Mouse (Mus musculus) spleen, adult 2 months (tissue): ENCODE measurements around the gene Clip3. TPM values are rescaled to one million over a fixed set of nuclear protein-coding genes. Genes with fewer than 3 reads are reported as not detected.

Experiments
- DNase-seq, 2 experiments: peaks; one replicate each; pipeline versions ENCODE4 v3.0.0 to v3.0.0-alpha.2; 2012 to 2021; ENCODE audit warnings: low spot score in 2 of 2, low read depth in 1 of 2
- H3K27ac ChIP-seq: fragments of 200-500 bp; 2 replicates; pipeline ENCODE4 v1.5.1; 2012; ENCODE audit warnings: low read length, inconsistent platforms; ENCODE audit not compliant: insufficient read depth
- H3K27me3 ChIP-seq: fragments of 200-500 bp; 2 replicates; pipeline ENCODE4 v1.6.1; 2012; ENCODE audit warnings: mild to moderate bottlenecking, moderate library complexity, low read length, inconsistent platforms; ENCODE audit not compliant: control insufficient read depth, insufficient read depth
- H3K36me3 ChIP-seq: fragments of 200-500 bp; 2 replicates; pipeline ENCODE4 v1.6.1; 2012; ENCODE audit warnings: mild to moderate bottlenecking, low read length, inconsistent platforms; ENCODE audit not compliant: control insufficient read depth, insufficient read depth
- H3K4me1 ChIP-seq: fragments of 200-500 bp; 2 replicates; pipeline ENCODE4 v1.6.1; 2011; ENCODE audit warnings: inconsistent platforms; ENCODE audit not compliant: control insufficient read depth, insufficient read depth, insufficient read length
- H3K4me3 ChIP-seq: fragments of 200-500 bp; 2 replicates; pipeline ENCODE4 v1.5.1; 2011; ENCODE audit warnings: mild to moderate bottlenecking, inconsistent platforms; ENCODE audit not compliant: insufficient read depth, insufficient read length; ENCODE audit errors: extremely low read depth
- CTCF ChIP-seq: fragments of 200-500 bp; IDR thresholded peaks from 2 replicates; pipeline ENCODE4 v1.5.1; 2011; ENCODE audit warnings: mild to moderate bottlenecking, inconsistent platforms; ENCODE audit not compliant: insufficient read depth, insufficient read length, insufficient replicate concordance; ENCODE audit errors: extremely low read depth
- POLR2A ChIP-seq: fragments of 200-500 bp; IDR thresholded peaks from 2 replicates; pipeline ENCODE4 v1.6.1; 2011; ENCODE audit warnings: low read depth, low read length, inconsistent platforms
- WGBS: fragments of 180-500 bp; shearing (Covaris S2); methylation state at CpG from one replicate; pipeline ENCODE4 v1.1.7; 2018; 5-methylcytosine and 5-hydroxymethylcytosine counted together
- polyA plus RNA-seq: library from polyadenylated mRNA; depleted of rRNA; stranded (reverse); fragments of >200 nt; gene quantifications from 2 replicates; pipeline ENCODE4 v1.2.3, GENCODE M21; 2012

The Clip3 gene
- polyA plus RNA-seq, 1 experiment, result 10.0 TPM

- DNase-seq, result no peak
- no peak for TF ChIP-seq CTCF
- TF ChIP-seq POLR2A, result no peak
- H3K36me3 ChIP-seq, result no peaks in the 10 kb centered on the region
- no peak overlapping the region for H3K27ac ChIP-seq
- no peaks in the 10 kb centered on the region for H3K4me1 ChIP-seq
- H3K4me3 ChIP-seq, result no peak overlapping the region
- no peaks in the 10 kb centered on the region for H3K27me3 ChIP-seq
- 71% methylated on average over 10 of the region's 10 CpGs for WGBS
Measured at GRCm38 (mm10) chr7:30295103-30295502, 3.6 kb downstream of the Clip3 start.

GRCm38 (mm10) chr7:30296816-30297215 lies 5.3 kb downstream of the Clip3 start:
- H3K4me3 ChIP-seq, result no peak overlapping the region
- 85% methylated on average over 15 of the region's 15 CpGs for WGBS

GRCm38 (mm10) chr7:30297266-30297665 lies 5.7 kb downstream of the Clip3 start:
- DNase-seq, result no peak
- H3K27ac ChIP-seq, result no peak overlapping the region
- no peaks in the 10 kb centered on the region for H3K36me3 ChIP-seq
- no peak overlapping the region for H3K4me3 ChIP-seq
- H3K27me3 ChIP-seq, result no peaks in the 10 kb centered on the region
- WGBS, result 88% methylated on average over 16 of the region's 16 CpGs
- TF ChIP-seq POLR2A (no peak), CTCF (no peak)
- no peaks in the 10 kb centered on the region for H3K4me1 ChIP-seq

More at GRCm38 (mm10) chr7:30296816-30297215, 5.3 kb downstream of the Clip3 start:
- DNase-seq, result no peak
- Histone ChIP-seq H3K27ac (no peak overlapping the region), H3K36me3 (no peaks in the 10 kb centered on the region), H3K27me3 (no peaks in the 10 kb centered on the region), H3K4me1 (no peaks in the 10 kb centered on the region)
- TF ChIP-seq POLR2A (no peak), CTCF (no peak)

- TF ChIP-seq CTCF (peak; percentile 35; the same call in 1 of the 2 replicates), POLR2A (no peak)
- no peaks in the 10 kb centered on the region for H3K36me3 ChIP-seq
- no peaks in the 10 kb centered on the region for H3K4me1 ChIP-seq
- H3K4me3 ChIP-seq, result no peak overlapping the region
- DNase-seq, result peak in 1 of 2 experiments; percentile 25
- 66% methylated on average over 3 of the region's 3 CpGs for WGBS
- no peaks in the 10 kb centered on the region for H3K27me3 ChIP-seq
- no peak overlapping the region for H3K27ac ChIP-seq
Measured at GRCm38 (mm10) chr7:30300914-30301313, 9.4 kb downstream of the Clip3 start.

GRCm38 (mm10) chr7:30306083-30306779 lies 14.7 kb downstream of the Clip3 start:
- no peak for DNase-seq
- no peaks in the 10 kb centered on the region for H3K36me3 ChIP-seq
- peaks cover 3% of the 10 kb centered on the region; the same call in 1 of the 2 replicates for H3K4me1 ChIP-seq
- no peaks in the 10 kb centered on the region for H3K27me3 ChIP-seq
- no peak overlapping the region for H3K27ac ChIP-seq
- no peak overlapping the region for H3K4me3 ChIP-seq
- TF ChIP-seq POLR2A (no peak), CTCF (peak; percentile 21; the same call in 1 of the 2 replicates)
- 88% methylated on average over 16 of the region's 16 CpGs for WGBS

- Histone ChIP-seq H3K4me3 (peak within 1 kb of the TSS; percentile 70), H3K36me3 (peaks cover 2% of the 10 kb centered on the region), H3K4me1 (peaks cover 3% of the 10 kb centered on the region; the same call in 1 of the 2 replicates), H3K27me3 (no peaks in the 10 kb centered on the region), H3K27ac (peak within 1 kb of the TSS; percentile 49)
- peak; percentile 91 for DNase-seq
- TF ChIP-seq CTCF (no peak), POLR2A (peak; percentile 66)
- 7% methylated on average over 27 of the region's 27 CpGs for WGBS
Measured at GRCm38 (mm10) chr7:30308076-30309005, 16.8 kb downstream of the Clip3 start, which contains the start of gene Alkbh6. TSS of gene Alkbh6 (plus strand) at chr7:30308717.
